Mouse (Mus musculus) C2C12 (cell line): ENCODE data around the gene Ddhd1.

Experiments used
- CEBPB ChIP-seq: IDR thresholded peaks from one replicate; pipeline ENCODE4 v1.6.1; 2011; ENCODE audit warnings: low read depth, mild to moderate bottlenecking, control low read depth, moderate library complexity
- CTCF ChIP-seq: IDR thresholded peaks from one replicate; pipeline ENCODE4 v1.5.1; 2011; ENCODE audit not compliant: control insufficient read depth, insufficient read depth, insufficient read length
- MYOD1 ChIP-seq: IDR thresholded peaks from one replicate; pipeline ENCODE4 v1.6.1; 2011; ENCODE audit warnings: low read depth; ENCODE audit not compliant: control insufficient read depth, insufficient read length
- USF1 ChIP-seq: IDR thresholded peaks from one replicate; pipeline ENCODE4 v1.6.1; 2011; ENCODE audit warnings: low read depth, mild to moderate bottlenecking, control low read depth, moderate library complexity

- TF ChIP-seq CTCF: no peak
- TF ChIP-seq USF1: no peak
- TF ChIP-seq CEBPB: no peak
- no peak for TF ChIP-seq MYOD1
Measured at GRCm38 (mm10) chr14:45551121-45551768, 106.7 kb downstream of the Ddhd1 start.
